Mouse (Mus musculus): ENCODE results near the gene Slc52a3. TPM values are rescaled to one million over a fixed set of nuclear protein-coding genes. Genes with fewer than 3 reads are reported as not detected.
"Not testable (repeated sequence)": the region's sequence is repeated elsewhere in the genome, so short reads cannot be mapped to it uniquely, and the experiment has no call there.

The Slc52a3 gene
- total RNA-seq, 2 experiments from 2014 or later: not detected

GRCm38 (mm10) chr2:151972880-151973594, 23.3 kb upstream of the Slc52a3 start:
- no peak for ATAC-seq (replicated peaks; ENCODE audit: low FRiP score, poor library complexity, severe bottlenecking)

GRCm38 (mm10) chr2:151973595-151974562, 22.4 kb upstream of the Slc52a3 start:
- ATAC-seq (replicated peaks; ENCODE audit: low FRiP score, poor library complexity, severe bottlenecking): no peak

- ATAC-seq (replicated peaks; ENCODE audit: low FRiP score, poor library complexity, severe bottlenecking): no peak
These were observed 21.0 kb upstream of the Slc52a3 start for GRCm38 (mm10) chr2:151975295-151975694.

GRCm38 (mm10) chr2:151976067-151976466, 20.2 kb upstream of the Slc52a3 start:
- no peak for ATAC-seq (replicated peaks; ENCODE audit: low FRiP score, poor library complexity, severe bottlenecking)

GRCm38 (mm10) chr2:151977689-151978440, 18.4 kb upstream of the Slc52a3 start:
- no peak for ATAC-seq (replicated peaks; ENCODE audit: low FRiP score, poor library complexity, severe bottlenecking)

GRCm38 (mm10) chr2:151978494-151978893, 17.8 kb upstream of the Slc52a3 start:
- ATAC-seq (replicated peaks; ENCODE audit: low FRiP score, poor library complexity, severe bottlenecking): no peak

- ATAC-seq (replicated peaks; ENCODE audit: low FRiP score, poor library complexity, severe bottlenecking): peak; percentile 93
These were observed 16.6 kb upstream of the Slc52a3 start, which contains the start of gene Fam110a for GRCm38 (mm10) chr2:151979470-151980354. TSS of gene Fam110a (minus strand) at chr2:151980219.

GRCm38 (mm10) chr2:151980355-151980693, 16.0 kb upstream of the Slc52a3 start:
- ATAC-seq (replicated peaks; ENCODE audit: low FRiP score, poor library complexity, severe bottlenecking): no peak

- no peak for ATAC-seq (replicated peaks; ENCODE audit: low FRiP score, poor library complexity, severe bottlenecking)
These were observed 15.0 kb upstream of the Slc52a3 start for GRCm38 (mm10) chr2:151981268-151981667.

- no peak for ATAC-seq (replicated peaks; ENCODE audit: low FRiP score, poor library complexity, severe bottlenecking)
These were observed 13.8 kb upstream of the Slc52a3 start for GRCm38 (mm10) chr2:151982476-151982875.

- no peak for ATAC-seq (replicated peaks; ENCODE audit: low FRiP score, poor library complexity, severe bottlenecking)
These were observed 12.3 kb upstream of the Slc52a3 start for GRCm38 (mm10) chr2:151984019-151984418.

GRCm38 (mm10) chr2:151985426-151986172, 10.7 kb upstream of the Slc52a3 start:
- ATAC-seq (replicated peaks; ENCODE audit: low FRiP score, poor library complexity, severe bottlenecking): no peak

GRCm38 (mm10) chr2:151986958-151987357, 9.4 kb upstream of the Slc52a3 start:
- ATAC-seq (replicated peaks; ENCODE audit: low FRiP score, poor library complexity, severe bottlenecking): no peak

- ATAC-seq (replicated peaks; ENCODE audit: low FRiP score, poor library complexity, severe bottlenecking): no peak
These were observed 7.3 kb upstream of the Slc52a3 start for GRCm38 (mm10) chr2:151988978-151989377.

- no peak for ATAC-seq (replicated peaks; ENCODE audit: low FRiP score, poor library complexity, severe bottlenecking)
These were observed 5.3 kb upstream of the Slc52a3 start for GRCm38 (mm10) chr2:151990985-151991394.

GRCm38 (mm10) chr2:151991446-151991845, 4.9 kb upstream of the Slc52a3 start:
- no peak for ATAC-seq (replicated peaks; ENCODE audit: low FRiP score, poor library complexity, severe bottlenecking)

GRCm38 (mm10) chr2:151994350-151995122, 1.8 kb upstream of the Slc52a3 start:
- ATAC-seq (replicated peaks; ENCODE audit: low FRiP score, poor library complexity, severe bottlenecking): peak; percentile 69

- not testable (repeated sequence) for ATAC-seq (replicated peaks; ENCODE audit: low FRiP score, poor library complexity, severe bottlenecking)
These were observed 872 bp downstream of the Slc52a3 start for GRCm38 (mm10) chr2:151997190-151997575.

Measured in erythroid progenitor cell, adult 5-6 weeks (primary cell).